Mouse (Mus musculus) forebrain, embryonic 11.5 days (tissue): ENCODE measurements around the gene Prpf40b. TPM values are rescaled to one million over a fixed set of nuclear protein-coding genes. Genes with fewer than 3 reads are reported as not detected.
"Not testable (repeated sequence)": the region's sequence is repeated elsewhere in the genome, so short reads cannot be mapped to it uniquely, and the experiment has no call there.

ENCODE experiments used
- ATAC-seq: fragments of 200-750 bp; cut with Nextera tagmentation; replicated peaks from 2 replicates; pipeline ENCODE4 v1.8.0; 2017; ENCODE audit warnings: moderate TSS enrichment; ENCODE audit not compliant: low FRiP score
- DNase-seq: peaks from one replicate; pipeline ENCODE4 v3.0.0-alpha.2; 2017; ENCODE audit warnings: low spot score
- H3K27ac ChIP-seq: fragments of 300-500 bp; sonication (generic); 2 replicates; pipeline ENCODE4 v1.5.1; 2014; ENCODE audit warnings: low read depth, low read length
- H3K27me3 ChIP-seq: fragments of 300-500 bp; sonication (generic); 2 replicates; pipeline ENCODE4 v1.6.1; 2014; ENCODE audit warnings: mild to moderate bottlenecking, low read length, mixed read lengths; ENCODE audit not compliant: control insufficient read depth, insufficient read depth
- H3K36me3 ChIP-seq: fragments of 300-500 bp; sonication (generic); 2 replicates; pipeline ENCODE4 v1.6.1; 2014; ENCODE audit warnings: mild to moderate bottlenecking, low read length, moderate library complexity, mixed read lengths; ENCODE audit not compliant: control insufficient read depth, insufficient read depth
- H3K4me1 ChIP-seq: fragments of 300-500 bp; sonication (generic); replicated peaks from 2 replicates; pipeline ENCODE4 v1.6.1; 2014; ENCODE audit warnings: low read length, mixed read lengths; ENCODE audit not compliant: control insufficient read depth, insufficient read depth
- H3K4me2 ChIP-seq: fragments of 300-500 bp; sonication (generic); 2 replicates; pipeline ENCODE4 v1.6.1; 2014; ENCODE audit warnings: low read depth, mild to moderate bottlenecking, low read length, moderate library complexity, mixed read lengths; ENCODE audit not compliant: severe bottlenecking
- H3K4me3 ChIP-seq: fragments of 300-500 bp; sonication (generic); 2 replicates; pipeline ENCODE4 v1.5.1; 2014; ENCODE audit warnings: low read depth, low read length
- H3K9ac ChIP-seq: fragments of 300-500 bp; sonication (generic); 2 replicates; pipeline ENCODE4 v1.6.1; 2014; ENCODE audit warnings: low read length
- H3K9me3 ChIP-seq: fragments of 300-500 bp; sonication (generic); 2 replicates; pipeline ENCODE4 v1.6.1; 2016; ENCODE audit warnings: low read length, mixed read lengths; ENCODE audit not compliant: control insufficient read depth
- WGBS: fragments of 180-500 bp; shearing (Covaris S2); extraction: QIAGEN DNeasy Blood & Tissue Kit; methylation state at CpG from one replicate; pipeline ENCODE4 v1.1.7; 2014; 5-methylcytosine and 5-hydroxymethylcytosine counted together
- polyA plus RNA-seq: library from polyadenylated mRNA; unstranded; fragments of >200 nt; fragmentation: Nextera tagmentation; extraction: Ambion mirVana; gene quantifications from 2 replicates; pipeline ENCODE4 v1.2.1, GENCODE M21; 2014

The Prpf40b gene
- 62.4 and 69.0 TPM in 2 replicates for polyA plus RNA-seq

DNA sequence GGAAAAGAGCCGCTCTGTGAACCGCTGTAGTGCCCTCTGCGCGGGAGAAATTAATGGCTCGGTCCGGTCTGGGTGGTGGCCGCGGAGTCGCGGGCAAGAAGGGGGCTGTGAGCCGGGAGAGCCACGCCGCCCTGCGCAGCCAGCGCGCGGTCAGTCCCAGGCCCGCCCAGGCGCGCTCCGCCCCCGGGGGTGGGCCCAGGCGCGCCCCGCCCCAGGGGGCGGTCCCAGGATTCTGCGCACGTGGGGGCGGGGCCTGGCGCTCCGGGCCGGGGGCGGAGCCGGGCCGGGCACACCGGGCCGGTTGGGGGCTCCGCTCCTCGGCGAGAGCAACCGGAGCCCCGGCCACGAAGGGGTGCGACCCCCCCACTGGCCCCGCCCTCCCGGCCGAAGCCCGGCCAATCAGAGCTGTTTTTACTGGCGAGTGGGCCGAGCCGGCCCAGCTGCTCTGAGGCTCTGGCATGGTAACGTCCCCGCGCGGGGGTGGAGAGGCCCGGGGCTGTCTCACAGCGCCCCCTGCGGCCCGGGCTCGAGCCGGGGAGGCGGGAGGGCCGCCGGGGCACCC, at the start of gene Prpf40b:
Gene Prpf40b, plus strand, starts transcription at position 275 of the 562 bp plus-strand sequence.
- Histone ChIP-seq H3K27me3 (no peaks in the 10 kb centered on the region), H3K9me3 (no peaks in the 10 kb centered on the region), H3K36me3 (no peaks in the 10 kb centered on the region), H3K9ac (peak within 1 kb of the TSS; percentile 74), H3K4me3 (peak within 1 kb of the TSS; percentile 64), H3K4me2 (peak within 1 kb of the TSS; percentile 62), H3K4me1 (peaks cover 10% of the 10 kb centered on the region; the same call in 1 of the 2 replicates), H3K27ac (peak within 1 kb of the TSS; percentile 83)
- under 1% methylated on average over 51 of the region's 64 CpGs for WGBS
- DNase-seq, result peak; percentile 96
- ATAC-seq, result peak; percentile 96

DNA sequence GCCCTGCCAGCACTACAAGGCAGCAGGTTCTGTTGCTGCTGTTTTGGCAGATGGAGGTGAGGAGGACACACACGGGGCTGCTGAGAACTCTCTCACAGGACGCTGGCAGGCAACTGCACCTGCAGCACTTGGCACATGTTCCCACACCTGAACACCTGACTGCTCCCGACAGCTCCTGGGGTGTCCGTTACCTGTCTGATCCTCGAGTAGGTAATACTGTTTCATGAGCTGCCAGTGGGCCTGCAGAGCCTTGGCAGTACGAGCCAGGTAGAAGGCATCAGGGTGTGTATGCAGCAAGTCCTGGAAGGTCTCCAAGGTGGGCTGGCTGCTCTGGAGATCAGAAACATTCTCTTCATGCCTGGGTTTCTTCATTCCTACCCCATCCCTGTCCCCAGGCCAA, 48.2 kb upstream of the Prpf40b start:
- DNase-seq, H3K4me2 ChIP-seq, H3K36me3 ChIP-seq, H3K4me1 ChIP-seq, H3K9ac ChIP-seq, H3K9me3 ChIP-seq, H3K4me3 ChIP-seq, H3K27ac ChIP-seq, ATAC-seq, H3K27me3 ChIP-seq: not testable (repeated sequence)
- 94% methylated on average over 6 of the region's 6 CpGs for WGBS

DNA sequence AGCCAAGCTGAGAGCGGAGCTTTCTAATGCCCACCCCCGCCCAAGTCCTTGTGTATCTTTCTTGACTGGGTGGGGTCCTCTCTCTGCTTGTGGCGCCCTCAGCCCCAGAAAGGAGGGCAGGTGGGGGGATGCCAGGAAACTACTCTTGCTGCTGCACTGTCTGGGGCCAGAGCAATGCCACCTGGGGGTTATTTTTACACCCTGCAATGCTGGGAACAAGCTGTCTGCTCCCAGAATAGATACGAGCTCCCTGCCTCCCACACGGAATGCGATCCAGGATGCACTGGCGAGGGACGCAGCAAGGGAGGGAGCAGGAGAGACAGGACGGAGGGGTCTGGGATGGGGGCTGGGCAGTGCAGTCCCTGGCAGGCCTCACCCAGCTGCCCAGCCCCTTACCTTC, 45.9 kb upstream of the Prpf40b start:
- no peak overlapping the region for H3K27ac ChIP-seq
- no peaks in the 10 kb centered on the region for H3K9me3 ChIP-seq
- no peaks in the 10 kb centered on the region for H3K4me1 ChIP-seq
- 93% methylated on average over 9 of the region's 9 CpGs for WGBS
- no peak overlapping the region for H3K4me3 ChIP-seq
- H3K9ac ChIP-seq, result no peak overlapping the region
- H3K4me2 ChIP-seq, result no peak overlapping the region
- no peak for DNase-seq
- no peaks in the 10 kb centered on the region for H3K27me3 ChIP-seq
- peaks cover 8% of the 10 kb centered on the region; the same call in 1 of the 2 replicates for H3K36me3 ChIP-seq
- no peak for ATAC-seq

DNA sequence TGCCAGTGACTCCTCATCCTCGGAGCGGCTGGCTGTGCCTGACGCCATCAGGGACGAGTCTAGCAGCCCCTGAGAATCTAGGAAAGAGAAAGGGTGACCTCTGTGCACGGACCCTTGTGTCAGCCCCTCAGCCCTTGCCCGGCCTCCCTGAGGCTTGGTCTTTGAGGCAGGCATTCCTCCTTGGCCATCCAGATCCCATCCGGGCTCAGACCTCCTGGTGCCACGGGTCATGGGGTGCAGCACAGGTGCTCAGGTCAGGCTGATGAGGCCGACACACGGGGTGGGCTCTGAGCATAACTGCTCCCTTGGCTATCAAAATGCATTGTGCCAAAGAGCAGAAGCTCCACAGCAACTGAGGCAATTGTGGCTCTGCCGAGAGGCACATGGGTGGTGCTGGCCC, 44.9 kb upstream of the Prpf40b start:
- Histone ChIP-seq H3K9me3 (no peaks in the 10 kb centered on the region), H3K4me2 (no peak overlapping the region), H3K4me3 (no peak overlapping the region), H3K4me1 (no peaks in the 10 kb centered on the region), H3K9ac (no peak overlapping the region), H3K27me3 (no peaks in the 10 kb centered on the region), H3K27ac (no peak overlapping the region), H3K36me3 (peaks cover 5% of the 10 kb centered on the region; the same call in 1 of the 2 replicates)
- DNase-seq (no peak), ATAC-seq (no peak)
- WGBS, result 92% methylated on average over 11 of the region's 11 CpGs

DNA sequence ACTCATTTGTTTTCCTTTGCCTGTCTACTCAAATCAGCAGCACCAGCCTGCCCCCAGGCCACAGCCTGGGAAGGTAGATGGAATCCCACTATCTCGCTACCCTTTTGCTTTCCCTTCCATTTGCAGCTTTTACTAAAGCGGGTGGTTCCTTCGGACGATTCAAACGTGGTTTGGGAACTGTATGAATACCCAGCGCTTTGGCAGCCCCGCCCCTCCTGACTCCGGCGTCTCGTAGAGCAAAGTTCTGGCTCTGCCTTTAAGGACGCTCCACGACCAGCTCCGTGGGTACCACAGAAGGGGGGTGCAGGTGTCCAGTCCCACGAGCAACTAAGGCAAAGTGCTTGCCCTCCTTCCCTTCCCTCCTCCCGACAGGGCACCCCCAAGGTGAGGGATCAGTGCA, 43.8 kb upstream of the Prpf40b start:
- not testable (repeated sequence) for H3K9me3 ChIP-seq, H3K4me1 ChIP-seq, H3K36me3 ChIP-seq, H3K27ac ChIP-seq, H3K27me3 ChIP-seq, DNase-seq
- peak overlapping the region; percentile 71 for H3K4me2 ChIP-seq
- peak; percentile 15 for ATAC-seq
- H3K9ac ChIP-seq, result peak overlapping the region; percentile 41
- peak overlapping the region; percentile 67 for H3K4me3 ChIP-seq
- under 1% methylated on average over 14 of the region's 15 CpGs for WGBS

DNA sequence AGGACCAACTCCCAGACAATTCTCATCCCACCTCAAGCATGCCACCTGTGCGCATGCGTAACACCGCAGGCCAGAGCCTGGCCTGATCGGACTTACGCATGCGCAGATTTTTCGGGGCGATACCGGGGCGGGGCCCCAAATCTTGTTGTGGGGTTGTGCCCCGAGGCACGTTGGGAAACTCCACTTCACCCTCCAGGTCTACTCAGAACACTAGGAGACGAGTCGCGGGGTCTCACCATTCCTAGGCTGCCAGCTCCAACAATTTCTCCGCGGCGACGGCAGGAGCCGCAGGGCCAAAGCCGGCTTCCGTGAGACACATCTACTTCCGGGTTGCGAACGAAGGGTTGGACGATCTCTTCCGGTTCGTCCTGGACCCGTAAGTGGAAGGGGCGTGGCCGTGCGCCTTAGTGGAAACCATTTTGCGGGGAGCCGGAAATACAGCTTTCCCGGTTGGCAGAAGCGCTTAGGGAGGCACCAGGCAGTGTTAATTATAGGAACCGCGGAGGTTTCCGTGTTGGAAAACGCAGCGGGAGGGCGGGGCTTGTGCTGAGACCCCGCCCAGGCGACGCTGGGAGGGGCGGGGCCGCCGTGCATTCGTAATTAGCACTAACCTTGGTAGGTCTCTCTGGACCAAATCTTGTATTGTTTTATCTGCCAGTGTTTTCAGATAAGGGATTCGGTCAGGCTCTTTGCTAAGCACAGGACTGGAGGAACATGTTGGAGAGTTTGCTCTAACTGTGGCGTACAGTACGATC, 43.1 kb upstream of the Prpf40b start, which contains the start of gene Mcrs1:
Gene Mcrs1, minus strand, starts transcription at position 336 of the 755 bp plus-strand sequence.
- peaks cover 5% of the 10 kb centered on the region; the same call in 1 of the 2 replicates for H3K36me3 ChIP-seq
- H3K27me3 ChIP-seq, result no peaks in the 10 kb centered on the region
- H3K4me2 ChIP-seq, result peak within 1 kb of the TSS; percentile 71
- DNase-seq, result peak; percentile 96
- WGBS, result under 1% methylated on average over 52 of the region's 52 CpGs
- no peaks in the 10 kb centered on the region for H3K4me1 ChIP-seq
- H3K27ac ChIP-seq, result peak within 1 kb of the TSS; percentile 91
- H3K9ac ChIP-seq, result peak within 1 kb of the TSS; percentile 70
- peak within 1 kb of the TSS; percentile 67 for H3K4me3 ChIP-seq
- ATAC-seq, result peak; percentile 94
- no peaks in the 10 kb centered on the region for H3K9me3 ChIP-seq

DNA sequence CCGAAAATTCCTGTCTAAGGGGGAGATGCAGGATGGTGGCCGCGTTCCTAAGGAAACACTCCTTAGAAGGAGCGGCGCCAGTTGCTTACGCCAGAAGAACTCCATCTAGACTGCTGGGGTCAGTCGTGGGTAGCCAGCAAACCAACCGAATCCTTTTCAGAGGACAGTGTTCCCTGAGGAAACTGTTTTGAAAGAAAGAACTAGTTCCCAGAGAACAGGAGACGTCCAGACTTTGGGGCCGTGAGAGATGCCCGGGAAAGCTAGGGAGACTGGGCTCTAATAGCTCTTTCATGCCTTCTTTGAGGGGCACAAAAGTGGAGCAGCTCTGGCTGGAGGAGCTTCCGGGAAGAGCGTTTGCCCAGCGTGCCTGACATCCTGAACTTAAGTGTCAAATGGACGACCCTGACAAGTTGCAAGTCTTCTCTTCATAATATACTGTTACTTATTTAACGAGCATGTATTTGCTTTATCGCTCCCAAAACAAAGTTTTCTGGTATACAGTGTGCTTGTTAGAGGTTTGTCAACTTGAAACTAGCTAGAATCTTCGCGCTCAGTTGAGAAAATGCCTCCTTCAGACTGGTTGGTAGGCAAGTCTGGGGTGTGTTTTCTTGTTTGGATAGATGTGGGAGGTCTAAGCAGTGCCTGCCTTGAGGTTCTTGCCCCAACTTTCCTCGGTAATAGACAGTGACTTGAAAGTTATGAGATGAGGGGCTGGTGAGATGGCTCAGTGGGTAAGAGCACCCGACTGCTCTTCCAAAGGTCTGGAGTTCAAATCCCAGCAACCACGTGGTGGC, 42.3 kb upstream of the Prpf40b start:
- Histone ChIP-seq H3K36me3 (peaks cover 4% of the 10 kb centered on the region; the same call in 1 of the 2 replicates), H3K9me3 (no peaks in the 10 kb centered on the region), H3K4me2 (peak overlapping the region; percentile 71), H3K27me3 (no peaks in the 10 kb centered on the region), H3K27ac (peak overlapping the region; percentile 91), H3K4me3 (peak overlapping the region; percentile 67), H3K4me1 (no peaks in the 10 kb centered on the region), H3K9ac (peak overlapping the region; percentile 70)
- peak; percentile 34 for ATAC-seq
- no peak for DNase-seq
- 5% methylated on average over 22 of the region's 22 CpGs for WGBS

DNA sequence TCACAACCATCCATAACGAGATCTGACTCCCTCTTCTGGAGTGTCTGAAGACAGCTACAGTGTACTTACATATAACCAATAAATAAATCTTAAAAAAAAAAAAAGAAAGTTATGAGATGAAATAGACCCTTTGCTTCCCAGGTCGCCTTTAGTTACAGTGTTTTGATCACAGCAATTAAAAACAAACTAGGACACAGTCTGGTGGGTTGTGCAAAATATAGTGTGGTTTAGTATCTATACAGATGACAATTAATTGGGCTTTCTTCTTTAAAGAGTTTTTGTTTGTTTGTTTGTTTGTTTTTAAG, 41.8 kb upstream of the Prpf40b start:
- not testable (repeated sequence) for H3K9ac ChIP-seq, H3K9me3 ChIP-seq, ATAC-seq, H3K36me3 ChIP-seq, H3K4me1 ChIP-seq, DNase-seq, H3K4me3 ChIP-seq, H3K4me2 ChIP-seq, H3K27ac ChIP-seq, H3K27me3 ChIP-seq
- 48% methylated on average over 2 of the region's 2 CpGs for WGBS
